Mouse (Mus musculus) urinary bladder, adult 18-20 months (tissue): ENCODE results near the gene Gse1.
A peak's percentile ranks its signal among the peaks of the same experiment; 100 is the strongest.
"Not testable (repeated sequence)": the region's sequence is repeated elsewhere in the genome, so short reads cannot be mapped to it uniquely, and the experiment has no call there.

ENCODE experiments used
- DNase-seq, 2 experiments: peaks; one replicate each; pipeline ENCODE4 v3.0.0; 2022; ENCODE audit warnings: low spot score in 2 of 2, mixed read lengths in 2 of 2

Gene Gse1

GRCm38 (mm10) chr8:120322956-120323448 lies 94.7 kb downstream of the Gse1 start:
- no peak for DNase-seq

GRCm38 (mm10) chr8:120324555-120324954 lies 96.3 kb downstream of the Gse1 start:
- DNase-seq: no peak

- DNase-seq: no peak
Measured at GRCm38 (mm10) chr8:120325172-120325767, 97.0 kb downstream of the Gse1 start.

GRCm38 (mm10) chr8:120327131-120327554 lies 98.9 kb downstream of the Gse1 start:
- peak in 1 of 2 experiments; percentile 37 for DNase-seq

- DNase-seq: no peak
Measured at GRCm38 (mm10) chr8:120328361-120329022, 100.2 kb downstream of the Gse1 start.

- no peak for DNase-seq
Measured at GRCm38 (mm10) chr8:120329030-120329748, 100.9 kb downstream of the Gse1 start.

GRCm38 (mm10) chr8:120331027-120331426 lies 102.8 kb downstream of the Gse1 start:
- no peak for DNase-seq

- DNase-seq: no peak
Measured at GRCm38 (mm10) chr8:120332379-120333229, 104.3 kb downstream of the Gse1 start.

- DNase-seq: no peak
Measured at GRCm38 (mm10) chr8:120333681-120334080, 105.4 kb downstream of the Gse1 start.

GRCm38 (mm10) chr8:120334261-120334660 lies 106.0 kb downstream of the Gse1 start:
- DNase-seq: not testable (repeated sequence)

- no peak for DNase-seq
Measured at GRCm38 (mm10) chr8:120334878-120335261, 106.6 kb downstream of the Gse1 start.

- DNase-seq: peak in 1 of 2 experiments; percentile 35
Measured at GRCm38 (mm10) chr8:120335262-120336086, 107.2 kb downstream of the Gse1 start.

- DNase-seq: no peak
Measured at GRCm38 (mm10) chr8:120336087-120336380, 107.8 kb downstream of the Gse1 start.

GRCm38 (mm10) chr8:120336909-120337555 lies 108.8 kb downstream of the Gse1 start:
- no peak for DNase-seq

- DNase-seq: no peak
Measured at GRCm38 (mm10) chr8:120337627-120338026, 109.4 kb downstream of the Gse1 start.

GRCm38 (mm10) chr8:120338678-120339077 lies 110.4 kb downstream of the Gse1 start:
- DNase-seq: no peak

GRCm38 (mm10) chr8:120339743-120340142 lies 111.5 kb downstream of the Gse1 start:
- DNase-seq: no peak

GRCm38 (mm10) chr8:120341124-120341523 lies 112.9 kb downstream of the Gse1 start:
- DNase-seq: no peak

- DNase-seq: no peak
Measured at GRCm38 (mm10) chr8:120342847-120343548, 114.7 kb downstream of the Gse1 start.

- DNase-seq: no peak
Measured at GRCm38 (mm10) chr8:120343582-120343981, 115.3 kb downstream of the Gse1 start.
